Mouse (Mus musculus): ENCODE results near the gene Msi2.

Gene Msi2

DNA sequence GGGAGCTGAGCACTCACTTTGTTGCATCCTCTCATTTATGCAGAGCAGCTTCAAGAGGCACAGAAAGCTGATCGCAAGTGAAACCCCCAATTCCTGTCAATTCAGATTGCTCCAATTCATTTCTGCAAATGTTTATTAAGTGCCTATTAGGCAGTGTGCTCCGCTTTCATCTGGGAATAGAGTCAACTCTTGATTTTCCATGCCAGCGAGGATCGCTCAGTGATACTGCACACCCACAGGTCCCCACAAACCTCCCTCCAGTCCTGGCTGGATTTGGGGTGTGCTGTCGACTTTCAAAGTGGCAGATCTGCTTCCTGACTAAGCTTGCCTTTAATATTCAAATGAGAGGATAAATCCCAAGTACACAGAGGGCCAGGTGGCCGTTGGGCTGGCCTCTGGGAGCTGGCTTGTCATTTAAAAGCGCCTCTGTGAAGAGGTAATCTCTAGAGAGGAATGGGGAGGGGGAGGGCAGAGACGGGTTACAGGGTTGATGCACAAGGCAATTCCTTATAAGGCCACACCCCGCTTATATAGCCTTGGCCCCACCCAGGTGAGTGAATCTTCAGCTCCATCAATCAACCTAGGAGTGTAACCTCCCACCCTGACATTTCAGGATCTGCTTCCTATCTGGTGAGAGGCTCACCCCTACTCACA is 339.5 kb downstream of the Msi2 start:
- H3K4me1 ChIP-seq (replicated peaks; ENCODE audit: low read depth, low read length): peaks cover 75% of the 10 kb centered on the region
- peaks cover 56% of the 10 kb centered on the region for H3K36me3 ChIP-seq (ENCODE audit: insufficient read depth, low read length)
- TF ChIP-seq POU5F1 (IDR thresholded peaks at IDR 0.05; ENCODE audit: borderline replicate concordance, low read length) (no peak), CTCF (conservative IDR thresholded peaks at IDR 0.05; ENCODE audit: low read length) (no peak), NANOG (IDR thresholded peaks at IDR 0.05; ENCODE audit: borderline replicate concordance, low read length) (no peak)
- peak overlapping the region; percentile 35; the same call in 1 of the 2 replicates for H3K4me3 ChIP-seq (replicated peaks; ENCODE audit: low read length)
- H3K9me3 ChIP-seq (ENCODE audit: low read length): no peaks in the 10 kb centered on the region
- no peaks in the 10 kb centered on the region for H3K27me3 ChIP-seq (ENCODE audit: insufficient read depth, low read length)

DNA sequence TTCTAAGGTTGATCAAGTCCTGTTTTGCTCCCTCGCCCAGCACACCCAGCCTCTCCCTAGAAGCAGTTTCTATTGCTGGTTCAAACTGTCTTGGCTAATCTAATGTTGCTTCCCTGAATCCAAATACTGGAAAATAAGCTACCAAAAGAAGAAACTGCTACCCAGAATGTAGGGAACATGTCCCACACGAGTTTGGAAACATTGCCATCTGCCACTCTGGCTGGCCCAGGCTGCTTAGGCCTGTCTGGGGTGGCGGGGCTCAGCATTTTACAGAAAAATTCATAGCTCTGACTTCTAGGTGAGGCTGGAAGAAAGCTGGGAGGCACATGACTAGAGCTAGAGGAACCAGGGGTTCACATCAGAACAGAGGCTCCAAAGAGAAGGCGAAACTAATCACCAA is 345.7 kb downstream of the Msi2 start:
- peaks cover 38% of the 10 kb centered on the region for H3K4me1 ChIP-seq (replicated peaks; ENCODE audit: low read depth, low read length)
- H3K36me3 ChIP-seq (ENCODE audit: insufficient read depth, low read length): peaks cover 60% of the 10 kb centered on the region
- no peaks in the 10 kb centered on the region for H3K27me3 ChIP-seq (ENCODE audit: insufficient read depth, low read length)
- no peak for TF ChIP-seq CTCF (conservative IDR thresholded peaks at IDR 0.05; ENCODE audit: low read length)
- no peak for TF ChIP-seq POU5F1 (IDR thresholded peaks at IDR 0.05; ENCODE audit: borderline replicate concordance, low read length)
- no peak for TF ChIP-seq NANOG (IDR thresholded peaks at IDR 0.05; ENCODE audit: borderline replicate concordance, low read length)
- H3K4me3 ChIP-seq (replicated peaks; ENCODE audit: low read length): no peak overlapping the region
- H3K9me3 ChIP-seq (ENCODE audit: low read length): no peaks in the 10 kb centered on the region

DNA sequence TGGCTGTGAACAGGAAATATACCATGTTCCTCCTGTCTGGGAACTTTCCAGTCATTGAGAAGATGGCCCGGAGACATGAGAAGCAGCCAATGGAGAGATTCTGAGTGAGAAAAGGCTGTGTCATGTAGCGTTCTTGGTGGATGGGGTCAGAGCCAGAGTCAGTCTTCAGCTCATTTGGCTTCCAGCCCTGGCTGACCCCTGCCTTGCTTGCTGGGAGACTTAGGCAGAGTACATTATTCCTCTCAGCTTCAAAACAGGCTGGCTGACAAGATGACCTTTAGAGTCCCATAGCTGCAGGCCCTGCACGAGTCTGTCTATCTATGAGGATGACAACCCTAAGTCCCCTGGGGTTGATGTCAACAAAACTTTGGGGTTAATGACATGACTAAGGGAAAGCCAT is 348.4 kb downstream of the Msi2 start:
- Histone ChIP-seq H3K4me3 (replicated peaks; ENCODE audit: low read length) (no peak overlapping the region), H3K27me3 (ENCODE audit: insufficient read depth, low read length) (no peaks in the 10 kb centered on the region), H3K9me3 (ENCODE audit: low read length) (no peaks in the 10 kb centered on the region), H3K36me3 (ENCODE audit: insufficient read depth, low read length) (peaks cover 53% of the 10 kb centered on the region), H3K4me1 (replicated peaks; ENCODE audit: low read depth, low read length) (peaks cover 47% of the 10 kb centered on the region)
- TF ChIP-seq POU5F1 (IDR thresholded peaks at IDR 0.05; ENCODE audit: borderline replicate concordance, low read length) (no peak), NANOG (IDR thresholded peaks at IDR 0.05; ENCODE audit: borderline replicate concordance, low read length) (no peak), CTCF (conservative IDR thresholded peaks at IDR 0.05; ENCODE audit: low read length) (no peak)

DNA sequence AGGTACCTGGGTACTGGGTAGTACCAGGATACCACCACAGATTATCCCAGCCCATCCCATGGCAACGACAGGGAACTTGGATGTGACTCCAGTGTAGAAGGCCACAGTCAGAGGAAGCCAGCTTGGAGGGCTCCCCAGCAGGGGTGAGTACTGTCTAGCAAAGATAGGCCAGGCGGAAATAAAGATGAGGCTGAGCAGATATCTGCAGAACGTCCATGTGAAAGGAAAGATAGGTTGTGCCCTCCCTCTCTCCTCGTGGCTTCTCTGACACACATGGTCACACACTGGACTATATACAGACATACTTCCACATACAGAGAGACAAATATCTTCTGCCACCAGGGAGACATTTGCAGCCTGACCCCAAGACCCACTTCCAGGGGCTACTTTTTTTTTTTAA is 350.8 kb downstream of the Msi2 start:
- Histone ChIP-seq H3K9me3 (ENCODE audit: low read length) (no peaks in the 10 kb centered on the region), H3K36me3 (ENCODE audit: insufficient read depth, low read length) (peaks cover 46% of the 10 kb centered on the region), H3K4me3 (replicated peaks; ENCODE audit: low read length) (no peak overlapping the region), H3K4me1 (replicated peaks; ENCODE audit: low read depth, low read length) (peaks cover 51% of the 10 kb centered on the region), H3K27me3 (ENCODE audit: insufficient read depth, low read length) (no peaks in the 10 kb centered on the region)
- no peak for TF ChIP-seq CTCF (conservative IDR thresholded peaks at IDR 0.05; ENCODE audit: low read length)
- TF ChIP-seq NANOG (IDR thresholded peaks at IDR 0.05; ENCODE audit: borderline replicate concordance, low read length): no peak
- no peak for TF ChIP-seq POU5F1 (IDR thresholded peaks at IDR 0.05; ENCODE audit: borderline replicate concordance, low read length)

DNA sequence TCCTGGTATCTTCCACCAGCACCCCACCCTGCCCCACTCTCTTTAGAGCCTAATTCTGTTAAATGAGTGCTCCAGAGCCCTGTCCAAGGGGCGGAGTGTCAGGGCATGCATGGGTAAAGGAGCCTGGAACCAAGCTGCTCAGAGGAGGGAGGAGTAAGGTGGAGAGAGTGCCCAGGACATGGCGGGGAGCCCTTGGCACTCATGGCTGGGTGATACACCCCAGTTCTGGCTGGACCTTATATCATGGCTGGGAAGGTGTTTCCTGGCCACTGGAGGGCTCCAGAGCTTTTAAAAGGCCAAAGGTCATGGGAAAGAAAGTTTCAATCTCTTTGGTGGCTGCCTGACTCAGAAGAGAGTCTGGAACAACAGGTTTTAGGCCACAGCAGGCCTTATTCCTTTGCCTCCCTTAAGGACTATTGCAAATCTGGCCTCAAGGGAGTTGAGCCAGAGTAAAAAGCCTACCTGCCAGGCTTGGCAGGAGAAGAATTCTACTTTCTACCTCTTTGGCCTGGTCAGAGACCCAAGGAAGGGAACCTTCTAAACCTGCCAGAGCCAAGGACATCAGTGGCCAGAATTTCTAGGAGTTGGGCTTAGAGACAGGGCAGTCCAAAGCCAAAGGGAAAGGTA is 352.3 kb downstream of the Msi2 start:
- H3K27me3 ChIP-seq (ENCODE audit: insufficient read depth, low read length): no peaks in the 10 kb centered on the region
- no peak for TF ChIP-seq NANOG (IDR thresholded peaks at IDR 0.05; ENCODE audit: borderline replicate concordance, low read length)
- TF ChIP-seq POU5F1 (IDR thresholded peaks at IDR 0.05; ENCODE audit: borderline replicate concordance, low read length): no peak
- no peak; the same call in 1 of the 2 replicates for TF ChIP-seq CTCF (conservative IDR thresholded peaks at IDR 0.05; ENCODE audit: low read length)
- H3K9me3 ChIP-seq (ENCODE audit: low read length): no peaks in the 10 kb centered on the region
- no peak overlapping the region for H3K4me3 ChIP-seq (replicated peaks; ENCODE audit: low read length)
- peaks cover 46% of the 10 kb centered on the region for H3K36me3 ChIP-seq (ENCODE audit: insufficient read depth, low read length)
- peaks cover 50% of the 10 kb centered on the region for H3K4me1 ChIP-seq (replicated peaks; ENCODE audit: low read depth, low read length)

DNA sequence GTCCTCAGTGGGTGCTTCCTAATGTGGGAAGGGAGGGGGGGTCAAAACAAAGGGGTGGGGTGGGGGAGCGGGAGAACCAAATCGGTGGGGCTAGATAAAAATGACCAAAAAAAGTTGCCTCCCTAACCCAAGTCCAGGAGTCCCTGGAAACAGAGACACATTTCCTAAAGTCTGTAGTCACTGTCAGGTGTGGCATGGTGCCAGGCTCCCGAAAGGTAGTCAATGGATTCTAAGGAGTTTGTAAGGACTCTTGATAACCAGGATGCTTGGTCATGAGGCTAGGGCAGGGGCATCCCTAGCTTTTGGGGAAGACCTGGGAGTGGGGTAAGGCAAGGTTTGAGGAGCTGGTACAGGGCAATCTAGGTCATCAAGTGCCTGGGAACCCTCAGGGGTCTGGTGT is 354.1 kb downstream of the Msi2 start:
- TF ChIP-seq CTCF (conservative IDR thresholded peaks at IDR 0.05; ENCODE audit: low read length) (no peak), NANOG (IDR thresholded peaks at IDR 0.05; ENCODE audit: borderline replicate concordance, low read length) (no peak), POU5F1 (IDR thresholded peaks at IDR 0.05; ENCODE audit: borderline replicate concordance, low read length) (no peak)
- no peak overlapping the region for H3K4me3 ChIP-seq (replicated peaks; ENCODE audit: low read length)
- H3K27me3 ChIP-seq (ENCODE audit: insufficient read depth, low read length): no peaks in the 10 kb centered on the region
- H3K9me3 ChIP-seq (ENCODE audit: low read length): no peaks in the 10 kb centered on the region
- peaks cover 46% of the 10 kb centered on the region for H3K36me3 ChIP-seq (ENCODE audit: insufficient read depth, low read length)
- peaks cover 49% of the 10 kb centered on the region for H3K4me1 ChIP-seq (replicated peaks; ENCODE audit: low read depth, low read length)

DNA sequence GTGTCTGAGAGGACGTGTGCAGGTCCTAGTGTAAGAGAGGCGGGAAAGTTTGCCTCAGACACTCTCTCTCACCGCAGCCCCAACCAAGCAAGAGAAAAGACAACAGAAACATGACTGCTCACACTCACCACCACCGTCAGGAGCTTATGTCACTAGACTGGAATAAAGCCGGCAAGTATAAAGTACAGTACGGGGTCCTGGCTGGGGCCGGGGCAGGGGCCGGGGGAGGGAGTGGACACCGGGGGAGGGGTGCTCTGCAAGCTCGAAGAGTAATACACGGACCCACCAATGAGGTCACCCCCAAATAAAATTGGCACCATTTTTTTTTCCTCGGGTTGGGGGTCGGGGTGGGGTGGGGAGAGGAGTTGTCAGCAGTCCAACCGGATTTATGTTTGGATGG is 354.8 kb downstream of the Msi2 start:
- Histone ChIP-seq H3K9me3 (ENCODE audit: low read length) (no peaks in the 10 kb centered on the region), H3K4me3 (replicated peaks; ENCODE audit: low read length) (no peak overlapping the region), H3K36me3 (ENCODE audit: insufficient read depth, low read length) (peaks cover 41% of the 10 kb centered on the region), H3K4me1 (replicated peaks; ENCODE audit: low read depth, low read length) (peaks cover 45% of the 10 kb centered on the region), H3K27me3 (ENCODE audit: insufficient read depth, low read length) (no peaks in the 10 kb centered on the region)
- TF ChIP-seq POU5F1 (IDR thresholded peaks at IDR 0.05; ENCODE audit: borderline replicate concordance, low read length): no peak
- no peak for TF ChIP-seq CTCF (conservative IDR thresholded peaks at IDR 0.05; ENCODE audit: low read length)
- no peak for TF ChIP-seq NANOG (IDR thresholded peaks at IDR 0.05; ENCODE audit: borderline replicate concordance, low read length)

DNA sequence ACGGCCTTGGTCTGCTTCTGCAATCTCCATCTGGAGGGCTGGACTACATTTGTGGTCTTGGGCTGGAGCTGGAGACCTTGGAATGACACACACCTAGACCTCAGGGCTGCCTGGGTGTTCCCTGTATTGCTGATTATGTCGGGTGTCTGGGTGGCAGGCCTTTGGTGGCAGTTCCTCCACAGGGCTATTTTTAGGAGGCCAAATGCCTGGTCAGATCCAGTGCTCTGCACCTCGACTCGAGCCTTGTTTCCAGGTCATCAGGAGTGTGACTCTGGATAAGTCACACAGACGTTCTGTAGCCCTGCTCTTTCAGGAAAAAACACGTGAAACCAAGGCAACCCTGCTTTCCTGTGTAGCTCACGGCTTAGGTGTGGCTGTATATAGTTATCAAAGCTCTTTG is 358.6 kb downstream of the Msi2 start:
- Histone ChIP-seq H3K4me3 (replicated peaks; ENCODE audit: low read length) (no peak overlapping the region), H3K9me3 (ENCODE audit: low read length) (0 out of 2 replicates have a peak, but pooled peaks cover 5% of the 10 kb centered on the region), H3K4me1 (replicated peaks; ENCODE audit: low read depth, low read length) (peaks cover 34% of the 10 kb centered on the region), H3K36me3 (ENCODE audit: insufficient read depth, low read length) (peaks cover 37% of the 10 kb centered on the region), H3K27me3 (ENCODE audit: insufficient read depth, low read length) (no peaks in the 10 kb centered on the region)
- TF ChIP-seq NANOG (IDR thresholded peaks at IDR 0.05; ENCODE audit: borderline replicate concordance, low read length): no peak
- TF ChIP-seq POU5F1 (IDR thresholded peaks at IDR 0.05; ENCODE audit: borderline replicate concordance, low read length): no peak
- no peak for TF ChIP-seq CTCF (conservative IDR thresholded peaks at IDR 0.05; ENCODE audit: low read length)

Data from E14TG2a.4 (cell line).